Mouse (Mus musculus) brown adipose tissue, adult 24 weeks (tissue): ENCODE measurements around the gene Pcolce2. TPM values are rescaled to one million over a fixed set of nuclear protein-coding genes. Genes with fewer than 3 reads are reported as not detected.

Experiments
- H3K27ac ChIP-seq: fragments of 200-500 bp; replicated peaks from 2 replicates; pipeline ENCODE4 v1.5.1; 2012; ENCODE audit warnings: low read depth, mild to moderate bottlenecking, low read length
- H3K4me1 ChIP-seq: fragments of 200-500 bp; 2 replicates; pipeline ENCODE4 v1.6.1; 2012; ENCODE audit warnings: low read length, mixed read lengths; ENCODE audit not compliant: control insufficient read depth, insufficient read depth, insufficient read length
- H3K4me3 ChIP-seq: fragments of 200-500 bp; 2 replicates; pipeline ENCODE4 v1.5.1; 2012; ENCODE audit warnings: low read depth, mild to moderate bottlenecking, low read length, moderate library complexity; ENCODE audit not compliant: insufficient read depth
- polyA plus RNA-seq: library from polyadenylated mRNA; stranded (reverse); fragments of >200 nt; gene quantifications from 2 replicates; pipeline ENCODE4 v1.2.4, GENCODE M21; 2012; ENCODE audit not compliant: missing spikeins, insufficient read depth, insufficient read length

Gene Pcolce2
- 4.9 and 12.2 TPM in 2 replicates for polyA plus RNA-seq

GRCm38 (mm10) chr9:95637271-95638181 lies at the start of gene Pcolce2:
Gene Pcolce2, plus strand, starts transcription at chr9:95637601.
- Histone ChIP-seq H3K4me1 (no peaks in the 10 kb centered on the region; the same call in 1 of the 2 replicates), H3K27ac (no peak within 1 kb of the TSS), H3K4me3 (peak within 1 kb of the TSS; percentile 61)

- H3K4me3 ChIP-seq: no peak overlapping the region
- H3K4me1 ChIP-seq: peaks cover 5% of the 10 kb centered on the region
- H3K27ac ChIP-seq: no peak overlapping the region
Measured at GRCm38 (mm10) chr9:95588070-95588469, 49.3 kb upstream of the Pcolce2 start.

- H3K27ac ChIP-seq: no peak overlapping the region
- no peak overlapping the region for H3K4me3 ChIP-seq
- H3K4me1 ChIP-seq: peaks cover 5% of the 10 kb centered on the region
Measured at GRCm38 (mm10) chr9:95594291-95594690, 43.1 kb upstream of the Pcolce2 start.

- Histone ChIP-seq H3K4me3 (no peak overlapping the region), H3K27ac (no peak overlapping the region), H3K4me1 (no peaks in the 10 kb centered on the region)
Measured at GRCm38 (mm10) chr9:95597466-95598178, 39.8 kb upstream of the Pcolce2 start.

GRCm38 (mm10) chr9:95598179-95598721 lies 39.2 kb upstream of the Pcolce2 start:
- H3K27ac ChIP-seq: no peak overlapping the region
- no peak overlapping the region for H3K4me3 ChIP-seq
- no peaks in the 10 kb centered on the region for H3K4me1 ChIP-seq

GRCm38 (mm10) chr9:95599399-95599798 lies 38.0 kb upstream of the Pcolce2 start:
- Histone ChIP-seq H3K4me1 (no peaks in the 10 kb centered on the region), H3K27ac (no peak overlapping the region), H3K4me3 (no peak overlapping the region)

- Histone ChIP-seq H3K27ac (no peak overlapping the region), H3K4me3 (no peak overlapping the region), H3K4me1 (no peaks in the 10 kb centered on the region)
Measured at GRCm38 (mm10) chr9:95602849-95603248, 34.6 kb upstream of the Pcolce2 start.

GRCm38 (mm10) chr9:95603316-95603715 lies 34.1 kb upstream of the Pcolce2 start:
- H3K27ac ChIP-seq: no peak overlapping the region
- no peaks in the 10 kb centered on the region for H3K4me1 ChIP-seq
- H3K4me3 ChIP-seq: no peak overlapping the region

GRCm38 (mm10) chr9:95607196-95607595 lies 30.2 kb upstream of the Pcolce2 start:
- Histone ChIP-seq H3K27ac (no peak overlapping the region), H3K4me1 (no peaks in the 10 kb centered on the region), H3K4me3 (no peak overlapping the region)

GRCm38 (mm10) chr9:95612246-95612768 lies 25.1 kb upstream of the Pcolce2 start:
- H3K4me1 ChIP-seq: no peaks in the 10 kb centered on the region

GRCm38 (mm10) chr9:95613426-95614127 lies 23.8 kb upstream of the Pcolce2 start:
- no peak overlapping the region for H3K27ac ChIP-seq
- H3K4me3 ChIP-seq: no peak overlapping the region
- H3K4me1 ChIP-seq: no peaks in the 10 kb centered on the region

More at GRCm38 (mm10) chr9:95612246-95612768, 25.1 kb upstream of the Pcolce2 start:
- H3K4me3 ChIP-seq: no peak overlapping the region
- H3K27ac ChIP-seq: no peak overlapping the region

- Histone ChIP-seq H3K4me1 (no peaks in the 10 kb centered on the region), H3K27ac (peak overlapping the region; percentile 54), H3K4me3 (peak overlapping the region; percentile 5; the same call in 1 of the 2 replicates)
Measured at GRCm38 (mm10) chr9:95614861-95615615, 22.4 kb upstream of the Pcolce2 start.

- H3K4me1 ChIP-seq: no peaks in the 10 kb centered on the region
- H3K27ac ChIP-seq: no peak overlapping the region
- H3K4me3 ChIP-seq: no peak overlapping the region
Measured at GRCm38 (mm10) chr9:95615961-95616360, 21.4 kb upstream of the Pcolce2 start.

- no peak overlapping the region for H3K4me3 ChIP-seq
- no peak overlapping the region for H3K27ac ChIP-seq
- no peaks in the 10 kb centered on the region for H3K4me1 ChIP-seq
Measured at GRCm38 (mm10) chr9:95618572-95618971, 18.8 kb upstream of the Pcolce2 start.
